Mouse (Mus musculus): ENCODE results near the gene Fut8. TPM values are rescaled to one million over a fixed set of nuclear protein-coding genes. Genes with fewer than 3 reads are reported as not detected.

The Fut8 gene
- polyA plus RNA-seq, 1 experiment from 2014 or later, result 28.7 TPM

- no peak for DNase-seq (ENCODE audit: low spot score)
- H3K36me3 ChIP-seq (ENCODE audit: control insufficient read depth, insufficient read depth, low read length), result no peaks in the 10 kb centered on the region
- ATAC-seq, result no peak
- no peak overlapping the region for H3K27ac ChIP-seq (ENCODE audit: low read depth, low read length)
- H3K4me1 ChIP-seq (ENCODE audit: control insufficient read depth, insufficient read depth, low read length), result no peaks in the 10 kb centered on the region
- no peak overlapping the region for H3K9ac ChIP-seq (ENCODE audit: low read length)
- no peaks in the 10 kb centered on the region for H3K9me3 ChIP-seq (replicated peaks; ENCODE audit: control insufficient read depth, low read length)
- H3K4me2 ChIP-seq (ENCODE audit: low read length), result no peak overlapping the region
- no peak overlapping the region for H3K4me3 ChIP-seq (ENCODE audit: low read depth, low read length)
- no peaks in the 10 kb centered on the region for H3K27me3 ChIP-seq (replicated peaks; ENCODE audit: control insufficient read depth, insufficient read depth, low read length)
Observed at GRCm38 (mm10) chr12:77309507-77309906, 71.6 kb downstream of the Fut8 start.

GRCm38 (mm10) chr12:77313502-77313901, 75.6 kb downstream of the Fut8 start:
- Histone ChIP-seq H3K9ac (ENCODE audit: low read length) (no peak overlapping the region), H3K4me1 (ENCODE audit: control insufficient read depth, insufficient read depth, low read length) (no peaks in the 10 kb centered on the region), H3K27me3 (replicated peaks; ENCODE audit: control insufficient read depth, insufficient read depth, low read length) (no peaks in the 10 kb centered on the region), H3K4me3 (ENCODE audit: low read depth, low read length) (no peak overlapping the region), H3K36me3 (ENCODE audit: control insufficient read depth, insufficient read depth, low read length) (no peaks in the 10 kb centered on the region), H3K4me2 (ENCODE audit: low read length) (no peak overlapping the region), H3K27ac (ENCODE audit: low read depth, low read length) (no peak overlapping the region), H3K9me3 (replicated peaks; ENCODE audit: control insufficient read depth, low read length) (no peaks in the 10 kb centered on the region)
- DNase-seq (ENCODE audit: low spot score) (no peak), ATAC-seq (no peak)

- H3K9me3 ChIP-seq (replicated peaks; ENCODE audit: control insufficient read depth, low read length), result no peaks in the 10 kb centered on the region
- 73% methylated on average over 3 of the region's 3 CpGs for WGBS
- H3K27me3 ChIP-seq (replicated peaks; ENCODE audit: control insufficient read depth, insufficient read depth, low read length), result no peaks in the 10 kb centered on the region
- no peak overlapping the region for H3K27ac ChIP-seq (ENCODE audit: low read depth, low read length)
- H3K9ac ChIP-seq (ENCODE audit: low read length), result no peak overlapping the region
- H3K4me2 ChIP-seq (ENCODE audit: low read length), result no peak overlapping the region
- ATAC-seq (no peak), DNase-seq (ENCODE audit: low spot score) (no peak)
- no peaks in the 10 kb centered on the region for H3K36me3 ChIP-seq (ENCODE audit: control insufficient read depth, insufficient read depth, low read length)
- no peaks in the 10 kb centered on the region for H3K4me1 ChIP-seq (ENCODE audit: control insufficient read depth, insufficient read depth, low read length)
- no peak overlapping the region for H3K4me3 ChIP-seq (ENCODE audit: low read depth, low read length)
Observed at GRCm38 (mm10) chr12:77324142-77324541, 86.2 kb downstream of the Fut8 start.

- no peak overlapping the region for H3K9ac ChIP-seq (ENCODE audit: low read length)
- 90% methylated on average over 1 of the region's 1 CpGs for WGBS
- no peak overlapping the region for H3K4me3 ChIP-seq (ENCODE audit: low read depth, low read length)
- no peak for ATAC-seq
- H3K4me1 ChIP-seq (ENCODE audit: control insufficient read depth, insufficient read depth, low read length), result no peaks in the 10 kb centered on the region
- no peaks in the 10 kb centered on the region for H3K9me3 ChIP-seq (replicated peaks; ENCODE audit: control insufficient read depth, low read length)
- DNase-seq (ENCODE audit: low spot score), result no peak
- H3K4me2 ChIP-seq (ENCODE audit: low read length), result no peak overlapping the region
- H3K27me3 ChIP-seq (replicated peaks; ENCODE audit: control insufficient read depth, insufficient read depth, low read length), result no peaks in the 10 kb centered on the region
- no peak overlapping the region for H3K27ac ChIP-seq (ENCODE audit: low read depth, low read length)
- H3K36me3 ChIP-seq (ENCODE audit: control insufficient read depth, insufficient read depth, low read length), result no peaks in the 10 kb centered on the region
Observed at GRCm38 (mm10) chr12:77346521-77346920, 108.6 kb downstream of the Fut8 start.

- Histone ChIP-seq H3K9me3 (replicated peaks; ENCODE audit: control insufficient read depth, low read length) (no peaks in the 10 kb centered on the region), H3K36me3 (ENCODE audit: control insufficient read depth, insufficient read depth, low read length) (no peaks in the 10 kb centered on the region), H3K4me1 (ENCODE audit: control insufficient read depth, insufficient read depth, low read length) (no peaks in the 10 kb centered on the region), H3K4me2 (ENCODE audit: low read length) (no peak overlapping the region), H3K27ac (ENCODE audit: low read depth, low read length) (no peak overlapping the region), H3K4me3 (ENCODE audit: low read depth, low read length) (no peak overlapping the region), H3K27me3 (replicated peaks; ENCODE audit: control insufficient read depth, insufficient read depth, low read length) (no peaks in the 10 kb centered on the region), H3K9ac (ENCODE audit: low read length) (no peak overlapping the region)
- ATAC-seq (no peak), DNase-seq (ENCODE audit: low spot score) (no peak)
Observed at GRCm38 (mm10) chr12:77349543-77349942, 111.6 kb downstream of the Fut8 start.

- Histone ChIP-seq H3K9ac (ENCODE audit: low read length) (no peak overlapping the region), H3K27ac (ENCODE audit: low read depth, low read length) (no peak overlapping the region), H3K9me3 (replicated peaks; ENCODE audit: control insufficient read depth, low read length) (no peaks in the 10 kb centered on the region), H3K4me3 (ENCODE audit: low read depth, low read length) (no peak overlapping the region), H3K4me2 (ENCODE audit: low read length) (no peak overlapping the region), H3K27me3 (replicated peaks; ENCODE audit: control insufficient read depth, insufficient read depth, low read length) (no peaks in the 10 kb centered on the region), H3K36me3 (ENCODE audit: control insufficient read depth, insufficient read depth, low read length) (no peaks in the 10 kb centered on the region), H3K4me1 (ENCODE audit: control insufficient read depth, insufficient read depth, low read length) (no peaks in the 10 kb centered on the region)
- no peak for DNase-seq (ENCODE audit: low spot score)
- no peak for ATAC-seq
- 95% methylated on average over 1 of the region's 1 CpGs for WGBS
Observed at GRCm38 (mm10) chr12:77415720-77416119, 177.8 kb downstream of the Fut8 start.

GRCm38 (mm10) chr12:77421667-77422393, 183.9 kb downstream of the Fut8 start:
- H3K9me3 ChIP-seq (replicated peaks; ENCODE audit: control insufficient read depth, low read length), result no peaks in the 10 kb centered on the region
- no peaks in the 10 kb centered on the region for H3K36me3 ChIP-seq (ENCODE audit: control insufficient read depth, insufficient read depth, low read length)
- H3K27ac ChIP-seq (ENCODE audit: low read depth, low read length), result no peak overlapping the region
- no peaks in the 10 kb centered on the region for H3K4me1 ChIP-seq (ENCODE audit: control insufficient read depth, insufficient read depth, low read length)
- WGBS, result 96% methylated on average over 6 of the region's 6 CpGs
- no peak overlapping the region for H3K9ac ChIP-seq (ENCODE audit: low read length)
- no peak overlapping the region for H3K4me2 ChIP-seq (ENCODE audit: low read length)
- no peaks in the 10 kb centered on the region for H3K27me3 ChIP-seq (replicated peaks; ENCODE audit: control insufficient read depth, insufficient read depth, low read length)
- no peak overlapping the region for H3K4me3 ChIP-seq (ENCODE audit: low read depth, low read length)
- no peak for DNase-seq (ENCODE audit: low spot score)
- ATAC-seq, result no peak

- Histone ChIP-seq H3K36me3 (ENCODE audit: control insufficient read depth, insufficient read depth, low read length) (no peaks in the 10 kb centered on the region), H3K27ac (ENCODE audit: low read depth, low read length) (no peak overlapping the region), H3K4me2 (ENCODE audit: low read length) (no peak overlapping the region), H3K9me3 (replicated peaks; ENCODE audit: control insufficient read depth, low read length) (no peaks in the 10 kb centered on the region), H3K4me3 (ENCODE audit: low read depth, low read length) (no peak overlapping the region), H3K4me1 (ENCODE audit: control insufficient read depth, insufficient read depth, low read length) (no peaks in the 10 kb centered on the region), H3K27me3 (replicated peaks; ENCODE audit: control insufficient read depth, insufficient read depth, low read length) (no peaks in the 10 kb centered on the region), H3K9ac (ENCODE audit: low read length) (no peak overlapping the region)
- ATAC-seq (no peak), DNase-seq (ENCODE audit: low spot score) (peak; percentile 6)
- 40% methylated on average over 3 of the region's 3 CpGs for WGBS
Observed at GRCm38 (mm10) chr12:77426093-77426492, 188.2 kb downstream of the Fut8 start.

- Histone ChIP-seq H3K4me1 (ENCODE audit: control insufficient read depth, insufficient read depth, low read length) (no peaks in the 10 kb centered on the region), H3K27me3 (replicated peaks; ENCODE audit: control insufficient read depth, insufficient read depth, low read length) (no peaks in the 10 kb centered on the region), H3K9me3 (replicated peaks; ENCODE audit: control insufficient read depth, low read length) (no peaks in the 10 kb centered on the region), H3K4me3 (ENCODE audit: low read depth, low read length) (no peak overlapping the region), H3K4me2 (ENCODE audit: low read length) (no peak overlapping the region), H3K36me3 (ENCODE audit: control insufficient read depth, insufficient read depth, low read length) (no peaks in the 10 kb centered on the region), H3K9ac (ENCODE audit: low read length) (no peak overlapping the region), H3K27ac (ENCODE audit: low read depth, low read length) (no peak overlapping the region)
- 82% methylated on average over 1 of the region's 1 CpGs for WGBS
- DNase-seq (ENCODE audit: low spot score) (no peak), ATAC-seq (no peak)
Observed at GRCm38 (mm10) chr12:77428165-77428564, 190.2 kb downstream of the Fut8 start.

All from forebrain, embryonic 14.5 days (tissue).